Mouse (Mus musculus) thymus, adult 2 months (tissue): ENCODE results near the gene Dglucy. TPM values are rescaled to one million over a fixed set of nuclear protein-coding genes. Genes with fewer than 3 reads are reported as not detected.

Experiments used
- DNase-seq: peaks from one replicate; pipeline ENCODE4 v3.0.0; 2021
- H3K27ac ChIP-seq: fragments of 200-500 bp; 2 replicates; pipeline ENCODE4 v1.5.1; 2012; ENCODE audit warnings: low read length, control low read depth; ENCODE audit not compliant: control insufficient read depth, insufficient read depth
- H3K27me3 ChIP-seq: fragments of 200-500 bp; 2 replicates; pipeline ENCODE4 v1.6.1; 2012; ENCODE audit warnings: mild to moderate bottlenecking, low read length, moderate library complexity, mixed read lengths; ENCODE audit not compliant: control insufficient read depth, insufficient read depth
- H3K36me3 ChIP-seq: fragments of 200-500 bp; 2 replicates; pipeline ENCODE4 v1.6.1; 2012; ENCODE audit warnings: mild to moderate bottlenecking, low read length, moderate library complexity; ENCODE audit not compliant: control insufficient read depth, insufficient read depth
- H3K4me1 ChIP-seq: fragments of 200-500 bp; replicated peaks from 2 replicates; pipeline ENCODE4 v1.6.1; 2012; ENCODE audit warnings: low read length; ENCODE audit not compliant: control insufficient read depth, insufficient read depth
- H3K4me3 ChIP-seq: fragments of 200-500 bp; 2 replicates; pipeline ENCODE4 v1.5.1; 2012; ENCODE audit warnings: mild to moderate bottlenecking, low read length, control low read depth, moderate library complexity; ENCODE audit not compliant: control insufficient read depth, insufficient read depth
- CTCF ChIP-seq: fragments of 200-500 bp; IDR thresholded peaks from 2 replicates; pipeline ENCODE4 v1.5.1; 2012; ENCODE audit warnings: mild to moderate bottlenecking, control low read depth, low read length, moderate library complexity, borderline replicate concordance; ENCODE audit not compliant: control insufficient read depth, poor library complexity, insufficient read depth; ENCODE audit errors: extremely low read depth
- POLR2A ChIP-seq: fragments of 200-500 bp; IDR thresholded peaks from 2 replicates; pipeline ENCODE4 v1.6.1; 2012; ENCODE audit warnings: mild to moderate bottlenecking, low read length, control low read depth, moderate library complexity; ENCODE audit not compliant: control insufficient read depth, poor library complexity, insufficient read depth; ENCODE audit errors: extremely low read depth
- WGBS: fragments of 180-500 bp; shearing (Covaris S2); methylation state at CpG from one replicate; pipeline ENCODE4 v1.1.7; 2018; 5-methylcytosine and 5-hydroxymethylcytosine counted together
- polyA plus RNA-seq: library from polyadenylated mRNA; depleted of rRNA; stranded (reverse); fragments of >200 nt; gene quantifications from 2 replicates; pipeline ENCODE4 v1.2.3, GENCODE M21; 2012

The Dglucy gene
- polyA plus RNA-seq, 1 experiment = 8.6 TPM

GRCm38 (mm10) chr12:100862272-100862671 is 83.4 kb downstream of the Dglucy start:
- TF ChIP-seq CTCF (no peak), POLR2A (no peak)
- H3K4me1 ChIP-seq = peaks cover 5% of the 10 kb centered on the region; the same call in 1 of the 2 replicates
- WGBS = 52% methylated on average over 3 of the region's 3 CpGs
- no peak for DNase-seq
- H3K27ac ChIP-seq = no peak overlapping the region
- no peaks in the 10 kb centered on the region for H3K36me3 ChIP-seq
- no peak overlapping the region for H3K4me3 ChIP-seq
- no peaks in the 10 kb centered on the region for H3K27me3 ChIP-seq

DNA sequence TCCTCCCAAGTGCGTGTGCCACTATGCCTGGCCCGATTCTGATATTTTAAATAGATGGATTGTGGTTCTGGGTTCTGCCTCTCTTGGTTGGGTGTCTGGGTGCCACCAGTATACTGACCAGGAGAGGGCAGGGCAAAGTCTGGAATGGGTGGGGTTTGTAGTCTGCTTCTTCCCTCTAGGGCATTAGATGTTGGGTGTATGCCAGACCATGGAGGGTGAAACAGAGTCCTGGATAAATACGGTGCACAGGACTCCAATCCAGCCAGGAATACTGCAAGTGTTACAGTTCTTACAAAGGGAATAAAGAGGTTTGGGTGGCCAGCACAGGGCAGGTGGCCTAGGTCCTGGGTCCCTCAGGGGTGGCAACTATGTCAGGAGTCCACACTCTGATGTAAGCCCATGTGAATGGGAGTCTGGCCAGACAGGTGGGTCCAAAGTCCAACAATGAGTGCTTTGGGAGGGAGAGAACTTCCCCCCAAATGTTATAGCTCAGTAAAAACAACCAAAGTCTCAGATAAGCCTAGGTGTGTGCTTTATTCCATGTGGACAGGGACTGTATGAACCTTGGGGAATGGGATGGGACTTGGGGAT is 84.1 kb downstream of the Dglucy start:
- H3K27me3 ChIP-seq = no peaks in the 10 kb centered on the region
- TF ChIP-seq CTCF = no peak
- TF ChIP-seq POLR2A = no peak
- DNase-seq = no peak
- peaks cover under 1% of the 10 kb centered on the region; the same call in 1 of the 2 replicates for H3K4me1 ChIP-seq
- no peak overlapping the region for H3K27ac ChIP-seq
- H3K4me3 ChIP-seq = no peak overlapping the region
- H3K36me3 ChIP-seq = no peaks in the 10 kb centered on the region
- WGBS = 94% methylated on average over 3 of the region's 3 CpGs

GRCm38 (mm10) chr12:100865072-100865471 is 86.2 kb downstream of the Dglucy start:
- H3K4me3 ChIP-seq = no peak overlapping the region
- H3K27me3 ChIP-seq = no peaks in the 10 kb centered on the region
- H3K27ac ChIP-seq = no peak overlapping the region
- no peaks in the 10 kb centered on the region for H3K36me3 ChIP-seq
- DNase-seq = no peak
- no peak for TF ChIP-seq POLR2A
- no peak for TF ChIP-seq CTCF
- H3K4me1 ChIP-seq = no peaks in the 10 kb centered on the region

DNA sequence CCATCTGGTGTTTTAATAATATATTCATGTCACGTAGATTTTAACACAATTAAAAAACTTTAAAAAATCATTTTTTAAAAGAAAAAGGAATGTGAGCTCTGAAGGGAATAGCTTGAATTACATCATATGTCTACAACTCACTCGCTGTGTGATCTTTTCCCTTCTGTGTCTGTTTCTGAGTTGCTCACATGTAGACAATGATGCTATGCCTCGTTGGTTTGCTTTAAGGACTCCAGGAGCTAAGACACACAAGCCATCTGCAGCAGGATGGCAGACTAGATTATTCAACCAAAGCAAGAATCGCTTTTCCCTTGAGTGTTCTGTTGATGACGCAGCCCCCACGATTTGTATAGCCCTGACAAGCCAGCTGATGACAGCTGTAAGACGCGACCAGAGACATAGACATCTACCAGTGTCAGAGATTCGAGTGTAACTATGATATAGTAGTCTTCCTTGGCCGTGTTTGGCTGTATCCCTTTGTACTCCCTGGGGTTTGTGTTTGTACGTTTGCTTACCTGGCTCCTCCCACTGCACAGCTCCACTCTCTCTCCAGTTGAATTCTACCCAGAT is 86.7 kb downstream of the Dglucy start:
- Histone ChIP-seq H3K27ac (no peak overlapping the region), H3K4me3 (no peak overlapping the region), H3K27me3 (no peaks in the 10 kb centered on the region), H3K4me1 (no peaks in the 10 kb centered on the region), H3K36me3 (no peaks in the 10 kb centered on the region)
- WGBS = 92% methylated on average over 11 of the region's 11 CpGs
- no peak for DNase-seq
- TF ChIP-seq POLR2A (no peak), CTCF (no peak)

GRCm38 (mm10) chr12:100867097-100867496 is 88.2 kb downstream of the Dglucy start:
- 97% methylated on average over 8 of the region's 8 CpGs for WGBS

GRCm38 (mm10) chr12:100868049-100868622 is 89.3 kb downstream of the Dglucy start:
- Histone ChIP-seq H3K36me3 (no peaks in the 10 kb centered on the region), H3K4me1 (no peaks in the 10 kb centered on the region), H3K4me3 (no peak overlapping the region), H3K27ac (no peak overlapping the region), H3K27me3 (no peaks in the 10 kb centered on the region)
- WGBS = 94% methylated on average over 4 of the region's 4 CpGs
- no peak for DNase-seq
- TF ChIP-seq CTCF (no peak), POLR2A (no peak)

More at GRCm38 (mm10) chr12:100867097-100867496, 88.2 kb downstream of the Dglucy start:
- H3K4me3 ChIP-seq = no peak overlapping the region
- H3K4me1 ChIP-seq = no peaks in the 10 kb centered on the region
- DNase-seq = no peak
- H3K27ac ChIP-seq = no peak overlapping the region
- no peaks in the 10 kb centered on the region for H3K36me3 ChIP-seq
- H3K27me3 ChIP-seq = no peaks in the 10 kb centered on the region
- no peak for TF ChIP-seq CTCF
- TF ChIP-seq POLR2A = no peak
